Mouse (Mus musculus) mouse trophoblast stem cell (cell line): ENCODE data around the gene Gm6020.
"Not testable (repeated sequence)": the region's sequence is repeated elsewhere in the genome, so short reads cannot be mapped to it uniquely, and the experiment has no call there.

Source experiments
- in situ Hi-C, 2 experiments: fragments of 300-500 bp; cut with MseI, MboI; formaldehyde crosslinking; loops; 2 replicates in 1 of 2; 3 replicates in 1 of 2; pipeline ENCODE4 v1.15.1; 2025

Gm6020 gene

DNA sequence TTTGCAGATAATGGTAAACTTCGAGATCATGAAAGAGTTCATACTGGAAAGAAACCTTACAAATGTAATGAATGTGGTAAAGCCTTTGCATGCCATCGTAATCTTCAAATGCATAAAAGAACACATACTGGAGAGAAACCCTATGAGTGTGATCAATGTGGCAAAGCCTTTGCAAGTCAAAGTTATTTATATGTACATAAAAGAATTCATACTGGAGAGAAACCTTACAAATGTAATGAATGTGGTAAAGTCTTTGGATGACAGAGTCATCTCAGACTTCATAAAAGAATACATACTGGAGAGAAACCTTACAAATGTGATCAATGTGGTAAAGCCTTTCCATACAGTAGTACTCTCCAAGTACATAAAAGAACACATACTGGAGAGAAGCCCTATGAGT is at the start of gene Gm6020:
Gm6020 (plus strand) TSS at position 301 of the 400 bp plus-strand sequence.
- in situ Hi-C loops = not testable (repeated sequence)

GRCm38 (mm10) chr19:61138655-61139054 is 45.0 kb upstream of the Gm6020 start:
- in situ Hi-C loops = no loop called here

DNA sequence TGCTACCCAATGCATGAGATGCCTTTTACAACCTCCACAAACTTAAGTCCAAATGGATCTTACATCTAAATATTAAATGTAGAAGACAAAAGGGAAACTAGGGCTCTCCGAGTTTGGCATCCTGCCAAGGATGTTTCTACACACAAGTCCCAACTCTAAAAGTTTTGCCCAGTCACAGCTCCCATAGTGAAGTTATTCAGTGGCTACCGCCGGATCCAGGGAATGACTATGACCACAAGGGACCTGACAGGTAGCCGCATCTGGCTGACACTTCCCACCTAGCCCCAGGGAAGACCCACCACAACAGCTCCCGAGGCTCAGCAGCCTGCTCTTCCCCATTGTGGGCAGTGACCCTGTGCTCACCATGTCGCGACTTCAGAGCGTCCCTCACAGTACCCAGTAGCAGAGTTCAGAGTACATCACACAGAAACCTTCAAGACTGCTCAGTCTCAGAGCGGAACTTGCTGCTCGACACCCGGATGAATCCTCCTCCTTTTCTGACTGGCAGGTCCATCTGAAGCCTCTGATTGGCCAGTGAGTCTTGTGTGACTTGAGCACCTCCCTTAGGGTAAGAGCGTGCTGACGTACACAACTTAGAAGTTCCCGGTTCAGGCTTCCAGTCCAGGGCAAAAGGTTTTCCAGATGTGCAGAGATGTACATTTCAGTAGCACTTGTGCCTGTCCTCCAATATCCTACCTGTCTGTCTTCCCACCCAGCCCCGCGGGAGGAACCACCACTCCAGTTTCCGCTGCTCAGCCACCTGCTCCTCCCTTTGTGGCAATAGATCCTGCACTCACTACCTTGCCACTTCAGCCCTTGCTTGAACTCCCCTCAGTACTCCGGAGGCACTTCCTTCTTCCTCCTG is 43.1 kb upstream of the Gm6020 start, which contains the start of gene Zfp950:
Zfp950 (minus strand) TSS at position 499 of the 865 bp plus-strand sequence.
- in situ Hi-C loops = no loop called here

GRCm38 (mm10) chr19:61141299-61141698 is 42.4 kb upstream of the Gm6020 start:
- in situ Hi-C loops = no loop called here

- in situ Hi-C loops = no loop called here
These were observed 32.4 kb upstream of the Gm6020 start for GRCm38 (mm10) chr19:61151372-61151700.

GRCm38 (mm10) chr19:61151701-61152420 is 31.8 kb upstream of the Gm6020 start:
- in situ Hi-C loops = no loop called here

DNA sequence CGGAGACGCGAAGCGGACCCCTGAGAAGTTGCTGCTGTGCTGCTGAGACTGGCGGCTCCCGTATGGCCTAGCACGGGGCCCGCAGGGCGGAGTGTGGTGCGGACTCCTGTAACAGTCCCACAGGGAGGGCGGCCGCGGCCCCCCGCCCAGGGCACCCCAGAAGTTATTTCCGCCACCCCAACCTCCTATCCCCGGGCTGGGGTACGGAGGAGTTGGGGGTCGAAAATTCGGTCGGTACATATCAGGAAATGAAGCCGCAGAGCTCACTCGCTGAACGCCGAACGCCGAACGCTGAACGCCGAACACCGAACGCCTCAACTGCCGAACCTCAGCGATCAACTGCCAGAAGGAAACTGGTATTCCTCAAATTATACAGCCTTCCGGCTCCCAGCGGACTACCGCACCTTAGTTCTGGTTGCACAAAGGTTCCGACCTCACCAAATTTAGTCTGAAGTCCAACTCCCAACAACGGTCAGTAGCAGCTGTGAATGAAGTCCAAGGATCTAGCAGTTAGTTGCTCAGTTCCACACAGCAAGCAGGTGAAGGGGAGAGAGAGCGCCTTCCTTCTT is 7.8 kb upstream of the Gm6020 start, which contains the start of gene Gm7102:
Gm7102 (minus strand) TSS at position 554 of the 569 bp plus-strand sequence.
- in situ Hi-C loops = no loop called here

DNA sequence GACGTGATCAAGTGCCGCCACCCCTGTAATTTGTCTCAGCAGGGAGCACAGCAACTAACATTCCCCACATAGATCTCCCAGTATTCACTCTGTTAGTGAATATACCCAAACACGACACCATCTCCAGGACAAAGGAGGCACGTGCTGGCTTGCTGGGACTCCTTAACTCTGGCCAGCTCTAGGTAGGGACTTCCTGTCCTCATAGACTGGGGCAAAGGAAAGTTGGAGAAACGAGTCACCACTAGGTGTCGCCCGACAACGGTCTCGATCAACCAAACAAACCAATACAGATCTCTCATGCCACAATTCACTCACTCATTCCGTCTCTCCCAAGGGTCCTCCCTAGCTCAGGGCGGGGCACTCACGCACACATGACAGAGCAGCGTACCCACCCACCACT is 15.6 kb downstream of the Gm6020 start:
- in situ Hi-C loops = loop anchor here in 1 of 2 experiments (5.0 kb wide), 1 partner anchor 68 kb away; no protein-coding TSS in a partner anchor

GRCm38 (mm10) chr19:61199836-61200235 is 16.1 kb downstream of the Gm6020 start:
- in situ Hi-C loops = loop anchor here (5.0 kb wide), 1 partner anchor 67 kb away; no protein-coding TSS in a partner anchor

- in situ Hi-C loops = not testable (repeated sequence)
These were observed 23.8 kb downstream of the Gm6020 start for GRCm38 (mm10) chr19:61207506-61207905.

DNA sequence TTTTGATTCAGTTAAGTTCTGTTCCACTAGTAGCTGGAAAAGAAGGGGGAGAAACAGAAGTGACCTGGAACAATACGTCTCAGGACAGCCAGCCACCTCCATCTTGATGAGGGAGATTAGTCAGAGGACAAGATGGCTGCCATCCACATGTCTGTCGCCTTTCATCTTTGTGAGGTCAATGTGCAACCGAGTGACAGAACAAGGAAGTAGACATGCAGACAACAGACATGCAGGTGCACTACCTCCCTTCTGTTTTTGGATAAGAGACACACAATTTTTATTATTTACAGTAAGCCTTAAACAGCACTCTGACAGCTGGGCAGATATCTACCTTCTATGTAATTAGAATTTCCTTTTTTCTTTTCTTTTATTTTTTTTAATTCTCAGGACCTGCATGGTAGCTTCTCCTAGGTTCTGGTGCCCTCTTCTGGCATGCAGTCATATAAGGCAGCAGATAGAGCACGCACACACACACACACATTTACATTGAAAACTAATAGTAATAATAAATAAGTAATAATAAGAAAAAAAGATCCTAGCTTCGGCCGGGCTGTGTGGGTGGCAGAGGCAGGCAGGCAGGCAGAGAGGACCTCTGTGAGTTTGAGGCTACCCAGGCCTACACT is 40.1 kb downstream of the Gm6020 start:
- in situ Hi-C loops = no loop called here

- in situ Hi-C loops = no loop called here
These were observed 41.2 kb downstream of the Gm6020 start for GRCm38 (mm10) chr19:61224678-61225525.

DNA sequence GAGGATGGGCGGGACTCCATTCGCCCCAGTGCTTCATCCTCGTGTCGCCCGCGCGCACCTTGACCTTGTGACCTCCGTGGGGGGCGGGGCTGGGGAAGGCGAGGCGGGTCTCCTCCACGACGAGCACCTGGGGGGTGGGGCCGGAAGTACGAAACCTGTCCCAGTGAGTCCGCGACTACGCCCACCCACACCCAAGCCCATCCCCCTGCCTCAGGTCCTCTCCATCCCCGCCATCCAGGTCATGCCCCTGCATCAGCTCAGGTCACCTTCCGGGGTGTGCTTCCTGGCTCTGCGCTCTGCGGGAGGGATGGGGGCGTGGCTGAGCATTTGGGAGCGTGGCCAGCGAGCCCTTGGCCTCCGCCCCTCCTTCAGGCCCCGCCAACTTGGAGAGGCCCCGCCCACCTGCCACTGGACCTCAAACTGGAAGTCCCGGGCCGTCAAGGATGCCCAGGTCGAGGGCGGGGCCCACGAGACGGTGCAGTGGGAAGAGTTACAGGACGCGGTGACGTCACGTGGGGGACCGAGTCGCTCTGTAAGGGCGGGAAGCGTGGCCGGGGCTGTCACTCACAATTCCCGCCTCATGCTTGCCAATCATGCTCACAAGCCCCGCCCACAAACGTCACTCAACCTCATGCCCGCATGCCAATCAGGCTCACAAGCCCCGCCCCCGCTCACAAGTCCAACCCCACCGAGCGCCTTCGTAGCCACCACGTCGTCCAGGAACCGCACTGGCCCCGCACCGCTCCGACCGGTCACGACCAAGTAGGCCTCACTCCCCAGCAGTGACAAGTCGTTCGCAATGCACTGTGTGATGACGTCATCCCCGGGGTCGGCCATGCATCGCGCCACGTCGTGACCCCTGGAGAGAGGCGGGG is 42.1 kb downstream of the Gm6020 start:
- in situ Hi-C loops = no loop called here

GRCm38 (mm10) chr19:61226401-61226927 is 42.8 kb downstream of the Gm6020 start:
- in situ Hi-C loops = no loop called here

GRCm38 (mm10) chr19:61226928-61227854 is 43.5 kb downstream of the Gm6020 start:
- in situ Hi-C loops = no loop called here

- in situ Hi-C loops = no loop called here
These were observed 44.4 kb downstream of the Gm6020 start, which contains the start of gene Csf2ra for GRCm38 (mm10) chr19:61227941-61228701. Gene Csf2ra (minus strand): TSS chr19:61228429.
